Mouse (Mus musculus) 3T3-L1 (cell line): Measurements from ENCODE around the gene Ncoa1.

ENCODE experiments used
- DNase-seq: peaks from one replicate; pipeline ENCODE4 v3.0.0-alpha.2; 2015; ENCODE audit warnings: low read depth, low spot score

The Ncoa1 gene

DNA sequence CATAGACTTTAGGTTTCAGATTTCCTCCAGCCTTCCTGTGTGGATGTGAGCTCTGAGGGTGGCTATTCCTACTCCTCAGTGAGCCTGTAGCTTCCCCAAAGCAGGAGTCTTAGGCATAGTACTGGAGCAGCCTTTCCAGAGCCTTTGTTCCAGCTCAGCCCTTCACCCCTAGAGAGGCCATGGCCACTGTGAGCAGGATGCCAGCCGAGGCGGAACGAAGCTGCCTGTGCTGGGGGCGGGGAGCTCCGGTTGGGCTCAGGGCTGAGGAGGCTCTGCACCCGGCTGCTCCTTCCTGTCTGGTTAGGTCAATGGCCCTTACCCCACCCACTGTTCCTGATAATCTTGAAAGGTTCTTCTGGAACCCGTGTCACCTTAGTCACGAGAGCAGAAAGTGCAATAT is 264.1 kb downstream of the Ncoa1 start:
- DNase-seq: no peak

GRCm38 (mm10) chr12:4211174-4211573 is 265.8 kb downstream of the Ncoa1 start:
- DNase-seq: no peak

DNA sequence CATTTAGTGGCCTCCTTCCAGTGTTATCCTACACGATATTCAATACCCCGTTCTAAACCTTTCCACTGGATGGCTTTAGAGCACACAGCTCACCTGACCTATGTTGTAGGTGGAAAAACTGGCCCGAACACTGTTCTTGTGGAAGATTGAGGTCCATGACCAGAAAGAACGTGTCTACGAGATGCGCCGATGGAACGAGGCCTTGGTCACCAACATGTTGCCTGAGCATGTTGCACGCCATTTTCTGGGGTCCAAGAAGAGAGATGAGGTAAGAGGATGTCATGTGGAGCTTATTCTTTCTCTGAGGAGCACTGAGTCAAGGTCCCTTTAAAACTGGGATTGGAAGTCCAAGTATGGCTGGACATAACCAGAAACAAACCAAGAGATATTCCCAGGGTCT is 267.8 kb downstream of the Ncoa1 start:
- no peak for DNase-seq

DNA sequence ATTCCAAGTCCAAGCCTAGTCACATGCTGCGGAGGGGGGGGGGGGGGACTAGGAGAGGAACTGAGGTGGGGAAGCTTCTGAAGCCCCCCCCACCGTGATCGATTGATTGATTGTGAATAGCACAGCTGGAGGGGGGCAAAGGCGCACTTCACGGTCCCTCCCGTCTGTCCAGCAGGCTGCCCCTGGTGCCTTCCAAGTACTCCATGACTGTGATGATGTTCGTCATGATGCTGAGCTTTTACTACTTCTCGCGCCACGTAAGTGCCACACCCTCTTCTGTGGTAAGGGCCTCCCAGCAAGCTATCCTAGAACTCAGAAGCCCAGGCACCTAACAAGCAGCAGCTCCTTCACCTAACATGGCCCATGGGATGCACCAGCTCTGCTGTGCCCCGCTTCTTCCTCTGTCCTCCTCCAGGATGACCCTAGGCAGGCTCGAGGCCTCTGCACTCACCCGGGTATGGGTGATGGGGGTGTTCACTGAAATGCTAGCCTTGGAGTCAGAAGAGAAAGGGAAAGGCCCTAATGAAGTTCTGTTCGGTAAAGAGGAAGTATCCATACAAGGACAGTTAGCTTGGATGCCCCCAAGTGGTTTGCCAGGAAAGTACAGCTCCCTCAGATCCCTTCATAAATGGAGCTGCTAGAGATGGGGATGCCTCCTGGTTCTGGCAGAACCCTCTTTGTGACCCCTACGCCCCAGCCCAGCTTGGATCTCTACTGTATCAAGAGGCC is 268.4 kb downstream of the Ncoa1 start:
- peak; percentile 81 for DNase-seq

- DNase-seq: no peak
Observed at GRCm38 (mm10) chr12:4206106-4206505, 270.9 kb downstream of the Ncoa1 start.

- no peak for DNase-seq
Observed at GRCm38 (mm10) chr12:4202206-4202605, 274.8 kb downstream of the Ncoa1 start.

DNA sequence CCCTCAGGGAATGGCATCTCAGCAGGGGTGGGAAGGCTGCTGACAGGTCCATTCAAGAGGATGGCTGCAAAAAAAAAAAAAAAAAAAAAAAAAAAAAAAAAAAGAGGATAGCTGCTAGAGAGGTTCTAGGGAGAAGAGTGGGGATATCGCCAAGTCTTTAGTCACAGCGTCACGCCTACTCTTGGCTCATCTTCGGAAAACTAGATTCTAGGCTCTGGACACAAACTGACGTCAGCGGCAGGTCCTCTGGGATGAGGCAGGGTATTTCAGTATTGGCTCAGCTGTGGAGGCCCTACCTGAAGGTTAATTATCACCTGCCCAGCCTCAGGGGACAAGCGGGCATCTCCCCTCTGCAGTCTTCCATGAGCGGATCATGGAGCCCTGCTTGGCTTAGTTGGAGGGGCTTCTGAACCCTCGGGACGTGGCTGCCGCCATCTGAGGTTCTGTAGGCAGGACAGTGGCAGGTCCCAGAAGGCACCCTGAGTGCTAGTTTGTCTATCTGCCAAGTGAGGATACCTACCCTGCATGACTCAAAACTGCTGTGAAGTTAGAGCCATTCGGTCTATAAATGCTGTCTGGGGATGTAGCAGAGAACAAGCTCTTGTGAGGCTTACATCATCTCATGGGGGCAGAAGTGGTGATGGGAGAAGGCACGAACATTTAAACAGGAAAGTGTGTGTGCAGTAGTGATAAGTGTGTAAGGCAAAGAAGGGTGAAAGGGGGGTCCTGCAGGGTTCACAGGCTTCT is 275.4 kb downstream of the Ncoa1 start:
- DNase-seq: peak; percentile 83

DNA sequence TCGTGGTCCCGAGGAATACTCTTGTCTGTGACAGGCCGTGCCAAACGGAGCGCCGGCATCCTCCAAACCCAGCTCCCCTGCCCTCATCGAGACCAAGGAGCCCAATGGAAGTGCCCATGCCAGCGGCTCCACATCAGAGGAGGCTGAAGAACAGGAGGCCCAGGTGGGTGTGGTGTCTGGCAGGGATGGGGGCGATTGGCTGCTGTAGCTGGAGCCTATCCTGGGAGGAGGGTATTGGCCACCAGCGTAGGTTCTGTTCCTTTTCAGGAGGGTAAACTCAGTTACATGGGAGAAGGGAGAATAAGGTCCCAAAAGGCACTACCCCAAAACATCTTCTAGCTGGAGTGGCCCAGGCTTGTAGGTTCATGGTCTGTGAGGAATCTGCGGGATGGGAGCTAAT is 277.7 kb downstream of the Ncoa1 start:
- DNase-seq: no peak

DNA sequence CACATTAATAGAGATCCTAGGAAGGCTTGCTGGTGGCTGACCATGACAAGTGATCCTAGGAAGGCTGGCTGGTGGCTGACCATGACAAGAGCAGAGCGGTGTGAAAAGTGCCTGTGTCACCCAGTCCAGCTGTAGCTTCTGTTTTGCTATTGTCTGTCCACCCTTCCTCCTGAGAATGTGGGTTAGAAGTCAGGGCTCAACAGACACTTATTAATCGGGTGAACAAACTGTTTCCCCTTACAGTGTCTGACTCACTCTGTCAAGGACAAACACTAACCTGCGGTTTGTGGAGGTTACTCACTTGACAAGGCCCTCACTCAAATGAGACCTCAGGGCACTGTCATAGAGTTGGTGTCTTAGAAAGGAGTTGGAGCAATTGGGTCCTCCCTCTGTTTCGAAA is 278.3 kb downstream of the Ncoa1 start:
- DNase-seq: peak; percentile 52
